Mouse (Mus musculus) liver, embryonic 15.5 days (tissue): ENCODE results near the gene Gpm6a. TPM values are rescaled to one million over a fixed set of nuclear protein-coding genes. Genes with fewer than 3 reads are reported as not detected.

ENCODE experiments used
- ATAC-seq: fragments of 200-750 bp; cut with Nextera tagmentation; 2 replicates; pipeline ENCODE4 v1.8.0; 2017; ENCODE audit warnings: moderate number of reproducible peaks, mild to moderate bottlenecking, moderate library complexity; ENCODE audit not compliant: insufficient read depth
- H3K27ac ChIP-seq: fragments of 300-500 bp; sonication (generic); replicated peaks from 2 replicates; pipeline ENCODE4 v1.5.1; 2015; ENCODE audit warnings: mild to moderate bottlenecking, inconsistent platforms
- H3K27me3 ChIP-seq: fragments of 300-500 bp; sonication (generic); 2 replicates; pipeline ENCODE4 v1.6.1; 2015; ENCODE audit warnings: mild to moderate bottlenecking, inconsistent platforms
- H3K36me3 ChIP-seq: fragments of 300-500 bp; sonication (generic); replicated peaks from 2 replicates; pipeline ENCODE4 v1.6.1; 2015; ENCODE audit warnings: moderate library complexity, mild to moderate bottlenecking, inconsistent platforms
- H3K4me1 ChIP-seq: fragments of 300-500 bp; sonication (generic); replicated peaks from 2 replicates; pipeline ENCODE4 v1.6.1; 2015; ENCODE audit warnings: inconsistent platforms
- H3K4me2 ChIP-seq: fragments of 300-500 bp; sonication (generic); 2 replicates; pipeline ENCODE4 v1.6.1; 2015; ENCODE audit warnings: moderate library complexity, mild to moderate bottlenecking, inconsistent platforms
- H3K4me3 ChIP-seq: fragments of 300-500 bp; sonication (generic); replicated peaks from 2 replicates; pipeline ENCODE4 v1.5.1; 2015; ENCODE audit warnings: mild to moderate bottlenecking, inconsistent platforms
- H3K9ac ChIP-seq: fragments of 300-500 bp; sonication (generic); 2 replicates; pipeline ENCODE4 v1.6.1; 2015; ENCODE audit warnings: moderate library complexity, mild to moderate bottlenecking, inconsistent platforms
- H3K9me3 ChIP-seq: fragments of 300-500 bp; sonication (generic); replicated peaks from 2 replicates; pipeline ENCODE4 v1.6.1; 2016; ENCODE audit warnings: inconsistent platforms
- WGBS: fragments of 180-500 bp; shearing (Covaris S2); methylation state at CpG from one replicate; pipeline ENCODE4 v1.1.7; 2015; ENCODE audit warnings: mixed read lengths; ENCODE audit not compliant: insufficient replicate concordance; 5-methylcytosine and 5-hydroxymethylcytosine counted together
- polyA plus RNA-seq: library from polyadenylated mRNA; unstranded; fragments of >200 nt; fragmentation: Nextera tagmentation; extraction: Ambion mirVana; gene quantifications from 2 replicates; pipeline ENCODE4 v1.2.1, GENCODE M21; 2015

Gene Gpm6a
- polyA plus RNA-seq, 1 experiment from 2014 or later = 2.9 TPM

DNA sequence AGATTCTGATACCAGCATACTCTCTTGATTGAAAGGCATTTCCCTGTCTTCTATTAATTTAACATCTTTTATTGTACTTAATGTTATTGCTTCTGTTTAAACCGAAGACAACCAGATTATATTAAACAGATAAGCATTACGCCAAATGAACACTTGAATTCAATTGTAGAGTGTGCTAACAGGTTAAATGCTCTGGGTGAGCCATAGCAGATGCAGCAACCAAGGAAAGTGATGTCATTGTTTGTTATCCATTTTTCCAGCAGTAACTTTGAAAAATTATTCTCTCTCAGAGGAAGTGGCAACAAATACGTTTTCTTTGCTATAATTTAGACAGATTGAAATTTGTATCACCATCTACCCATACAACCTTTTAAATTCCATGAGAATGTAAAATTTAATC is 2.9 kb downstream of the Gpm6a start:
- Histone ChIP-seq H3K36me3 (no peaks in the 10 kb centered on the region), H3K9me3 (no peaks in the 10 kb centered on the region), H3K27me3 (no peaks in the 10 kb centered on the region), H3K4me2 (no peak overlapping the region), H3K4me3 (no peak overlapping the region), H3K9ac (no peak overlapping the region), H3K4me1 (no peaks in the 10 kb centered on the region), H3K27ac (no peak overlapping the region)
- no peak for ATAC-seq
- 49% methylated on average over 3 of the region's 3 CpGs for WGBS

DNA sequence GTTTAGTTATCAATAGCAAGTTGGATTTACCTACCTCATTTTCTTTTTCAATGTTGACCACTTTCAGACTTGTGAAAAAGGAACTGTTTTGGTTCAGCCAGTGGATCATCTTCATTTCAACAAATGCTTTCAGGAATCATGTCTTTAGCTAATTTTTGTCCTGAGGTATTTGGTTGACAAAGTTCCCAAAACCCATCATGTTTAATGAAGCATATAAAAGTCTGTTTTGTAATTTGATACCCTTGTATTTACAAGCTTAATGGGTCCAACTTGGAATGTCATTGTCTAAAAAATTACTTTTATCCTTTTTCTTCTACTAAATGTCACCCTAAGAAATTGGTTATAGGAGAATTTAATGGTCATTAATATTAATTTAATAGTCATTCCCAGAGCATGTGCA is 6.9 kb downstream of the Gpm6a start:
- no peak for ATAC-seq
- Histone ChIP-seq H3K27ac (no peak overlapping the region), H3K9ac (no peak overlapping the region), H3K4me1 (no peaks in the 10 kb centered on the region), H3K9me3 (no peaks in the 10 kb centered on the region), H3K27me3 (no peaks in the 10 kb centered on the region), H3K4me3 (no peak overlapping the region), H3K4me2 (no peak overlapping the region), H3K36me3 (no peaks in the 10 kb centered on the region)

GRCm38 (mm10) chr8:54975020-54975419 is 20.4 kb downstream of the Gpm6a start:
- Histone ChIP-seq H3K4me2 (no peak overlapping the region), H3K4me3 (no peak overlapping the region)
- WGBS = 52% methylated on average over 1 of the region's 1 CpGs

GRCm38 (mm10) chr8:54975506-54975905 is 20.9 kb downstream of the Gpm6a start:
- ATAC-seq = no peak
- WGBS = 42% methylated on average over 2 of the region's 2 CpGs
- no peak overlapping the region for H3K27ac ChIP-seq
- no peak overlapping the region for H3K4me2 ChIP-seq
- no peaks in the 10 kb centered on the region for H3K36me3 ChIP-seq
- no peaks in the 10 kb centered on the region for H3K9me3 ChIP-seq
- no peak overlapping the region for H3K4me3 ChIP-seq
- H3K4me1 ChIP-seq = no peaks in the 10 kb centered on the region
- no peaks in the 10 kb centered on the region for H3K27me3 ChIP-seq
- H3K9ac ChIP-seq = no peak overlapping the region

More at GRCm38 (mm10) chr8:54975020-54975419, 20.4 kb downstream of the Gpm6a start:
- H3K4me1 ChIP-seq = no peaks in the 10 kb centered on the region
- H3K9ac ChIP-seq = no peak overlapping the region
- H3K36me3 ChIP-seq = no peaks in the 10 kb centered on the region
- ATAC-seq = no peak
- no peak overlapping the region for H3K27ac ChIP-seq
- H3K27me3 ChIP-seq = no peaks in the 10 kb centered on the region
- no peaks in the 10 kb centered on the region for H3K9me3 ChIP-seq

DNA sequence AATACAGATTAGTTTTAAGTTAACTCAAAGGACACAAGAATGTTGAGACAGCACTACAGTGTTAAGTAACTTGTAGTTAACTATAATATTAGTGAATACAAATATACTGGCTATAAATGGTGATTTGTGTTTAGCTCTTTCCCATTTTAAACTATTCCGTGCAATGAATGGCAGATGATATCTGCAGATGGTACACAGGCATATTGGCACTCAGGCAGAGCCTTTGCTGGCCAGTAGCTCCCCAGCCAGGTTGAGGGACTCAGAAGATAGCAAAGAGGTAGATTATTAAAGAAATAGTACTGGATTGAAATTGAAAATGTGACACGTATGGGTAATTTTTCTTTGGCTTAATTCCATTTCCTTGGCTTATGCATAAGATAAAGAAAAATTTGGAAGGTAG is 21.3 kb downstream of the Gpm6a start:
- Histone ChIP-seq H3K36me3 (no peaks in the 10 kb centered on the region), H3K4me3 (no peak overlapping the region), H3K4me1 (no peaks in the 10 kb centered on the region), H3K27me3 (no peaks in the 10 kb centered on the region), H3K4me2 (no peak overlapping the region), H3K27ac (no peak overlapping the region), H3K9ac (no peak overlapping the region), H3K9me3 (no peaks in the 10 kb centered on the region)
- WGBS = 64% methylated on average over 2 of the region's 2 CpGs
- no peak for ATAC-seq

GRCm38 (mm10) chr8:54976663-54977062 is 22.0 kb downstream of the Gpm6a start:
- H3K9ac ChIP-seq = no peak overlapping the region
- H3K9me3 ChIP-seq = no peaks in the 10 kb centered on the region
- H3K27ac ChIP-seq = no peak overlapping the region
- no peak for ATAC-seq
- H3K36me3 ChIP-seq = no peaks in the 10 kb centered on the region
- 43% methylated on average over 1 of the region's 1 CpGs for WGBS
- no peak overlapping the region for H3K4me3 ChIP-seq
- no peak overlapping the region for H3K4me2 ChIP-seq
- H3K27me3 ChIP-seq = no peaks in the 10 kb centered on the region
- H3K4me1 ChIP-seq = no peaks in the 10 kb centered on the region

GRCm38 (mm10) chr8:54986791-54987190 is 32.1 kb downstream of the Gpm6a start:
- H3K4me1 ChIP-seq = no peaks in the 10 kb centered on the region
- no peaks in the 10 kb centered on the region for H3K27me3 ChIP-seq
- ATAC-seq = no peak
- no peak overlapping the region for H3K27ac ChIP-seq
- H3K4me3 ChIP-seq = no peak overlapping the region
- H3K9ac ChIP-seq = no peak overlapping the region
- 52% methylated on average over 2 of the region's 2 CpGs for WGBS
- H3K4me2 ChIP-seq = no peak overlapping the region
- no peaks in the 10 kb centered on the region for H3K36me3 ChIP-seq
- H3K9me3 ChIP-seq = no peaks in the 10 kb centered on the region

GRCm38 (mm10) chr8:54989093-54989492 is 34.5 kb downstream of the Gpm6a start:
- no peaks in the 10 kb centered on the region for H3K9me3 ChIP-seq
- no peaks in the 10 kb centered on the region for H3K4me1 ChIP-seq
- H3K4me3 ChIP-seq = no peak overlapping the region
- H3K4me2 ChIP-seq = no peak overlapping the region
- no peak overlapping the region for H3K27ac ChIP-seq
- H3K9ac ChIP-seq = no peak overlapping the region
- no peak for ATAC-seq
- H3K27me3 ChIP-seq = no peaks in the 10 kb centered on the region
- no peaks in the 10 kb centered on the region for H3K36me3 ChIP-seq
- 28% methylated on average over 2 of the region's 2 CpGs for WGBS

GRCm38 (mm10) chr8:54991840-54992609 is 37.4 kb downstream of the Gpm6a start:
- H3K27me3 ChIP-seq = no peaks in the 10 kb centered on the region
- H3K36me3 ChIP-seq = no peaks in the 10 kb centered on the region
- H3K27ac ChIP-seq = no peak overlapping the region
- no peak overlapping the region for H3K9ac ChIP-seq
- WGBS = 49% methylated on average over 3 of the region's 3 CpGs
- H3K9me3 ChIP-seq = no peaks in the 10 kb centered on the region
- no peaks in the 10 kb centered on the region for H3K4me1 ChIP-seq
- H3K4me3 ChIP-seq = no peak overlapping the region
- H3K4me2 ChIP-seq = no peak overlapping the region
- no peak for ATAC-seq

- no peak overlapping the region for H3K4me3 ChIP-seq
- H3K36me3 ChIP-seq = no peaks in the 10 kb centered on the region
- WGBS = 60% methylated on average over 1 of the region's 1 CpGs
- H3K27ac ChIP-seq = no peak overlapping the region
- H3K9ac ChIP-seq = no peak overlapping the region
- H3K4me1 ChIP-seq = no peaks in the 10 kb centered on the region
- no peaks in the 10 kb centered on the region for H3K27me3 ChIP-seq
- ATAC-seq = no peak
- no peak overlapping the region for H3K4me2 ChIP-seq
- H3K9me3 ChIP-seq = no peaks in the 10 kb centered on the region
Measured at GRCm38 (mm10) chr8:54995662-54996061, 41.0 kb downstream of the Gpm6a start.

- Histone ChIP-seq H3K4me3 (no peak overlapping the region), H3K4me1 (no peaks in the 10 kb centered on the region), H3K9ac (no peak overlapping the region), H3K36me3 (no peaks in the 10 kb centered on the region), H3K27me3 (no peaks in the 10 kb centered on the region), H3K4me2 (no peak overlapping the region), H3K9me3 (no peaks in the 10 kb centered on the region), H3K27ac (no peak overlapping the region)
- WGBS = 59% methylated on average over 1 of the region's 1 CpGs
- ATAC-seq = no peak
Measured at GRCm38 (mm10) chr8:55002398-55002797, 47.8 kb downstream of the Gpm6a start.

DNA sequence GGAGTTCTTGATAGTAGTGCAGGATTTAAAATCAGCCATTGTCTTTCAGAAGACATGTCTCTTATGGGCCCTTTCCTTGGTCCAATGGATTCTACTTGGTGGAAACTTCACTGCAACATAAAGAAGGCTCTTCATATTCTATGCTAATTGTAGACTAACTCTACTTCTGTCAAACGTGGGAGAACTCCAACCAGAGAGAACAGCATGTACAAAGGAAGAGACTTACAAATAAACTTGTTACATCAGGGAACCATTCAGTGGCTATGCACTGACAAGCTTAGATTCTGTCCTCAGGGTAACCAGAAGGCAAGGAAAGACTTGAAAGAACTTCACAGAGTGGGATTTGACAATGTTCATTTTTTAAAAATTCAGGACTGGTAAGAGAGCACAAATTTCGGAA is 48.3 kb downstream of the Gpm6a start:
- Histone ChIP-seq H3K9ac (no peak overlapping the region), H3K4me3 (no peak overlapping the region), H3K27ac (no peak overlapping the region), H3K9me3 (no peaks in the 10 kb centered on the region), H3K36me3 (no peaks in the 10 kb centered on the region), H3K27me3 (no peaks in the 10 kb centered on the region), H3K4me2 (no peak overlapping the region), H3K4me1 (no peaks in the 10 kb centered on the region)
- ATAC-seq = no peak
- WGBS = 31% methylated on average over 2 of the region's 2 CpGs
